Mouse (Mus musculus) limb, embryonic 11.5 days (tissue): ENCODE measurements around the gene Ttll5. TPM values are rescaled to one million over a fixed set of nuclear protein-coding genes. Genes with fewer than 3 reads are reported as not detected.

Experiments used
- ATAC-seq: fragments of 200-750 bp; cut with Nextera tagmentation; 2 replicates; pipeline ENCODE4 v1.8.0; 2017; ENCODE audit warnings: low read depth; ENCODE audit not compliant: insufficient number of reproducible peaks, low FRiP score, low TSS enrichment
- DNase-seq: peaks from one replicate; pipeline ENCODE4 v3.0.0-alpha.2; 2015; ENCODE audit warnings: low spot score
- H3K27ac ChIP-seq: fragments of 300-500 bp; sonication (generic); replicated peaks from 2 replicates; pipeline ENCODE4 v1.5.1; 2014; ENCODE audit warnings: low read depth, mild to moderate bottlenecking, low read length
- H3K27me3 ChIP-seq: fragments of 300-500 bp; sonication (generic); 2 replicates; pipeline ENCODE4 v1.6.1; 2014; ENCODE audit warnings: mild to moderate bottlenecking, low read length, mixed read lengths; ENCODE audit not compliant: control insufficient read depth, insufficient read depth
- H3K36me3 ChIP-seq: fragments of 300-500 bp; sonication (generic); 2 replicates; pipeline ENCODE4 v1.6.1; 2014; ENCODE audit warnings: mild to moderate bottlenecking, low read length, moderate library complexity, mixed read lengths; ENCODE audit not compliant: control insufficient read depth, insufficient read depth
- H3K4me1 ChIP-seq: fragments of 300-500 bp; sonication (generic); 2 replicates; pipeline ENCODE4 v1.6.1; 2014; ENCODE audit warnings: low read length, mixed read lengths; ENCODE audit not compliant: control insufficient read depth, insufficient read depth
- H3K4me2 ChIP-seq: fragments of 300-500 bp; sonication (generic); 2 replicates; pipeline ENCODE4 v1.6.1; 2014; ENCODE audit warnings: low read depth, mild to moderate bottlenecking, moderate library complexity; ENCODE audit not compliant: severe bottlenecking
- H3K4me3 ChIP-seq: fragments of 300-500 bp; sonication (generic); 2 replicates; pipeline ENCODE4 v1.5.1; 2014; ENCODE audit warnings: low read depth, low read length
- H3K9ac ChIP-seq: fragments of 300-500 bp; sonication (generic); 2 replicates; pipeline ENCODE4 v1.6.1; 2014; ENCODE audit warnings: mild to moderate bottlenecking, low read length
- H3K9me3 ChIP-seq: fragments of 300-500 bp; sonication (generic); 2 replicates; pipeline ENCODE4 v1.6.1; 2016; ENCODE audit warnings: low read length; ENCODE audit not compliant: control insufficient read depth
- WGBS: fragments of 180-500 bp; shearing (Covaris S2); extraction: QIAGEN DNeasy Blood & Tissue Kit; methylation state at CpG from one replicate; pipeline ENCODE4 v1.1.7; 2014; 5-methylcytosine and 5-hydroxymethylcytosine counted together
- polyA plus RNA-seq: library from polyadenylated mRNA; unstranded; fragments of >200 nt; fragmentation: Nextera tagmentation; extraction: Ambion mirVana; gene quantifications from 2 replicates; pipeline ENCODE4 v1.2.1, GENCODE M21; 2014

The Ttll5 gene
- polyA plus RNA-seq, 1 experiment from 2014 or later, result 22.4 TPM

DNA sequence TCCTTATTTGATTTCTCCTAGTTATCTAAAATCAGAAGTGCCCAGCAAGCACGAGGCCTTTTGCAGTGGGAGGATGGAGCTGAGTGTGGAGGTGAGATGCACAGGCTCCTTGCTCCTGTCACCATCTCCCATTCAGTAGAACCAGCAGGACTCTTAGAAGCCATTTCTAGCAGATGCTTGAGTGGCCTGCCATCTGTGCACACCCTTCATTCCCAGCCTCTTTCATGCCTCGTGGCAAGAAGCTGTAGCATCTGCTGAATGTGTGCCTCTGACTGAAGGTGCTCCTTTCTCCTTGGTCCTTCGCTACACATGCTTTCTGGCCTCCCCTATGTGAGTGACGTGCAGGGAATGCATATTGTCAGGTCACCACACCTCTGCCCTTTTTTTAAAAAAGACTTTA, 143.9 kb downstream of the Ttll5 start:
- no peak overlapping the region for H3K4me3 ChIP-seq
- no peaks in the 10 kb centered on the region for H3K36me3 ChIP-seq
- H3K27me3 ChIP-seq, result no peaks in the 10 kb centered on the region
- H3K27ac ChIP-seq, result no peak overlapping the region
- ATAC-seq (no peak), DNase-seq (no peak)
- no peak overlapping the region for H3K4me2 ChIP-seq
- no peak overlapping the region for H3K9ac ChIP-seq
- WGBS, result 77% methylated on average over 4 of the region's 4 CpGs
- H3K4me1 ChIP-seq, result peaks cover 5% of the 10 kb centered on the region
- no peaks in the 10 kb centered on the region for H3K9me3 ChIP-seq

DNA sequence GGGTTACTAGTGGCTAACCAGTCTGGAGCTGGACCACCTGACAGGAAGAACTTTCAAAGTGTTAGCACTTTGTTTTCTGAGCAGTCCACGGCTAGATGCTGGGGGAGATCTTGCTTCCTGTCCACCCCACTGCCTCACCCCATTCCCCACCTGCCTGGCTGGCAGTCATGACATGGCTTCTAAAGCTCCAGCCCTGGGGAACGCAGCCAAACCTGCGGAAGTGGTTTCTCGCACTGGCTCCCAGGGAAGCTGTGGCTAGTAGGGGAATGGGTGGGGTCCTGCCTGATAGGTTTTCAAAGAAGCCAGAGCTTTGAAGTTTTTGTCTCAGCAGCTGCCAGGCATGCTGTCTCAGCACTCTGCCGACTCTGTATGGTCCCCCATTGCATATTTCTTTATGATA, 145.1 kb downstream of the Ttll5 start:
- Histone ChIP-seq H3K36me3 (no peaks in the 10 kb centered on the region), H3K4me1 (peaks cover 5% of the 10 kb centered on the region; the same call in 1 of the 2 replicates), H3K4me2 (no peak overlapping the region), H3K27ac (no peak overlapping the region), H3K27me3 (no peaks in the 10 kb centered on the region), H3K9me3 (no peaks in the 10 kb centered on the region), H3K4me3 (no peak overlapping the region), H3K9ac (no peak overlapping the region)
- no peak for ATAC-seq
- no peak for DNase-seq
- WGBS, result 44% methylated on average over 5 of the region's 5 CpGs

DNA sequence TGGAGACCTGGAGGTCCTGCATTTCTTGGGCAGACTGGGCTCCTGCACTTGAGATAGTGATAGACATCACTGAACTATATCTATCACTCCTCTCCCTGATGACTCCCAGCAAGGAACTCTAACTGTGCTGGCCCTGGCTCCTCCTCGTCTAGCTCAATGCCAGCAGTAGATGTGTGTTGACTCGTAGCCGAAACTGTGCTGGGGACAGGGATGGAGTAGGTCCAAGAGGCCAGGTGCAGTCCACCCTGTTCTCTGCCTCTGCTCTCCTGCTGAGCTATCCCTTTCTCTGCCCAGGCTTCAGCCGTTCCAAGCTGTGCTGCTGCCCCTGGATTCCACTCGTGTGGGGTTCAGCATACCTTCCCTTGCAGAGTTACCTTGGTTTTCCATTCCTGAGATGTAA, 145.7 kb downstream of the Ttll5 start:
- WGBS, result 78% methylated on average over 5 of the region's 5 CpGs
- no peaks in the 10 kb centered on the region for H3K9me3 ChIP-seq
- DNase-seq (no peak), ATAC-seq (no peak)
- no peak overlapping the region for H3K4me2 ChIP-seq
- H3K27ac ChIP-seq, result no peak overlapping the region
- no peak overlapping the region for H3K9ac ChIP-seq
- H3K36me3 ChIP-seq, result no peaks in the 10 kb centered on the region
- peaks cover 5% of the 10 kb centered on the region; the same call in 1 of the 2 replicates for H3K4me1 ChIP-seq
- no peak overlapping the region for H3K4me3 ChIP-seq
- no peaks in the 10 kb centered on the region for H3K27me3 ChIP-seq

DNA sequence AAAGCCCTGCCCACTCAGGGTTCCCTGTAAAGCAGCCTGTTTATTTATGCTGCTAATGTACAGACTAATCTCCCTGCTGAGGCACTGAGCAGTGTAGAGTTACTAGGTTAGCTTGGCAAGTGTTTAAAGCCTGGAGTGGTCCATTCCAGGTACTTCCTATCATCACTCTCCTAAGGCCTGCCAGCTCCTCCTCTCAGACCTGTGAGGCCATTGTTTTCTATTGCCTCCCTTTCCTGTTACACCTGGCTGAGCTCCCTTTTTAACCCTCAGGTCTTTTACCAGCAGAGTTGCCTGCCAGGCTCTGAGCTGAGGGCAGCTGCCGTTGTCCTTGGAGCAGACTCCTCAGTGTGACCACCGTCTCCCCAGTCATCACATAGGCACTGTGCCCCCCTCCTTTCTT, 146.3 kb downstream of the Ttll5 start:
- no peaks in the 10 kb centered on the region for H3K36me3 ChIP-seq
- no peaks in the 10 kb centered on the region for H3K27me3 ChIP-seq
- H3K9ac ChIP-seq, result no peak overlapping the region
- DNase-seq (no peak), ATAC-seq (no peak)
- 62% methylated on average over 2 of the region's 2 CpGs for WGBS
- H3K27ac ChIP-seq, result no peak overlapping the region
- no peak overlapping the region for H3K4me2 ChIP-seq
- H3K4me1 ChIP-seq, result peaks cover 5% of the 10 kb centered on the region; the same call in 1 of the 2 replicates
- no peaks in the 10 kb centered on the region for H3K9me3 ChIP-seq
- H3K4me3 ChIP-seq, result no peak overlapping the region

DNA sequence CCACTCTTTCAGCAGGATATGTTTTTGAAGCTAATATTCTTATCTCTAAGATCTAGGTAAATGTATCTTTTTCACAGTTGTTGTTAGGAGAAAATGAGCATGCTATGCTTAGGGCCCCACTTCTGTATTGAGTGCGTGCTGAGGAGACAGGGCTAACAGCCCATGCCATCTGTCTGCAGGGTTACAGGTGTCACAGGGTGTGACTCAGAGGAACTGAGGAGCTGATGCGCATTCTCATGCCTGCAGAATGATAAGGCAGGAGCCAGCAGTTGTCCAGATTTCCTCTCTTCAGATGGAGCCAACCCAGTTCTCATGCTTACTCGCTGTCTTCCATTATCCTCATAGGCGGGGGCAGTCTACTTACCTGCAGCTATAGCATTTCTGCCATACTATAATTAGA, 147.2 kb downstream of the Ttll5 start:
- Histone ChIP-seq H3K4me2 (no peak overlapping the region), H3K27me3 (no peaks in the 10 kb centered on the region), H3K4me3 (no peak overlapping the region), H3K9me3 (no peaks in the 10 kb centered on the region), H3K27ac (no peak overlapping the region), H3K9ac (no peak overlapping the region), H3K36me3 (no peaks in the 10 kb centered on the region), H3K4me1 (peaks cover 5% of the 10 kb centered on the region; the same call in 1 of the 2 replicates)
- 87% methylated on average over 4 of the region's 4 CpGs for WGBS
- no peak for DNase-seq
- no peak for ATAC-seq

DNA sequence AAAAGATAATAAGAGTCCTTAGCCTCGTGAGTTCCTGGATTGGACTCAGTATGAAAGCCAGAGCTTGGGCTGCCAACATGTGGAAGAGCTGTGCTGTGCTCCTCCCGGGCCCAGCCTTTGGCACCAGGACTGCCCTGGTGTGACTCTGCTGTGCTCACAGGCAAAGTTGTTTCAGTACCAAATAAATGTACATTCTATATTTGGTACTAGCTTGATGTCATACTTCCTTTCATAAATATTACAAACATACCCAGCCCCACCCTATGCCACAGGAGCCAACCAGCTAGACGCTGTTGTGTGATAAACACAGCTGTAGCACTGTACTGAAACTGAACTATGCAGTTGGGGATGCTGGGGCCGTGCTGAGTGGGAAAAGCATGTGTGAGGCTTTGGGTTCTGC, 149.1 kb downstream of the Ttll5 start:
- ATAC-seq (no peak), DNase-seq (no peak)
- no peak overlapping the region for H3K4me2 ChIP-seq
- no peak overlapping the region for H3K4me3 ChIP-seq
- H3K4me1 ChIP-seq, result peaks cover 13% of the 10 kb centered on the region
- no peak overlapping the region for H3K9ac ChIP-seq
- H3K27ac ChIP-seq, result no peak overlapping the region
- no peaks in the 10 kb centered on the region for H3K9me3 ChIP-seq
- 84% methylated on average over 4 of the region's 4 CpGs for WGBS
- no peaks in the 10 kb centered on the region for H3K36me3 ChIP-seq
- no peaks in the 10 kb centered on the region for H3K27me3 ChIP-seq

DNA sequence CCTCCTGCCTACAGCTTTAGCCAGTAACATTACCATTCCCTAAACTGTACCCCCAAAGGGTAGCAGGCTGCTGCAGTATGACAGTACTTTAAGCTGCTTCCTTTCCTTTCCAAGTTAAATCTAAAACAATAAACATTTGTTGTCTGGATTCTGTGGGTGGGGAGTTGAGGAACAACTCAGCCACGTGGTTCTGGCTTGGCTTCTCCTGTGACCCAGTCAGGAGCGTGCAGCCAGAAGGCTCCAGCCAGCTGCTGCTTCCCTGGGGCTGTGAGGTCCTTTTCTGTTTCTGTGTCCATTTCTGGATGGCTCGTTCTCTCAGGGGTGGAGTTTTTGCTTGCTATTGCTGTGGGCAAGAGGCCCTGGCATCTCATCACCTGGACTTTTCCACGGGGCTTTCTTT, 149.6 kb downstream of the Ttll5 start:
- DNase-seq, result no peak
- WGBS, result 59% methylated on average over 4 of the region's 4 CpGs
- Histone ChIP-seq H3K27ac (no peak overlapping the region), H3K4me3 (no peak overlapping the region), H3K36me3 (0 out of 2 replicates have a peak, but pooled peaks cover 2% of the 10 kb centered on the region), H3K9ac (no peak overlapping the region), H3K27me3 (no peaks in the 10 kb centered on the region), H3K9me3 (no peaks in the 10 kb centered on the region), H3K4me1 (peaks cover 15% of the 10 kb centered on the region), H3K4me2 (no peak overlapping the region)
- no peak for ATAC-seq

DNA sequence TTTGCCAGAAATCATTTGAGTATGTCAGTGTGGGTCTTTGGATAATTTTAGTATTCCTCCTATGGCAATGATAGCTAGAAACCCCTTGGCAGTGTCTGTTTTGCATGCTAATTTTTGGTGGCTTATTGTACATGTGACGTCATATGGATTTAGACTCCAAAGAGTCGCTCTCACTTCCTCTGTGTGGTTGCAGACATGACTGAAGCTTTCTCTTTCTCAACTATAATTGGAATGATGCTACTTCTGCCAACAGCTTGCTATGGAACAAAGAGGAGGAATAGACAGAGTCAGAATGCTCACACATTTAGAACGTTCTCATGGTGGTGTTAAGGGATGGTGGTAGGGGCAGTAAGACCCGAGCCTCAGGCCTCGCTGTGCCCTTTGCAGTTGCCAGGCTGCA, 155.5 kb downstream of the Ttll5 start:
- no peak overlapping the region for H3K27ac ChIP-seq
- 0 out of 2 replicates have a peak, but pooled peaks cover 2% of the 10 kb centered on the region for H3K36me3 ChIP-seq
- 89% methylated on average over 5 of the region's 5 CpGs for WGBS
- no peak for DNase-seq
- ATAC-seq, result no peak
- H3K4me2 ChIP-seq, result no peak overlapping the region
- no peak overlapping the region for H3K9ac ChIP-seq
- H3K27me3 ChIP-seq, result no peaks in the 10 kb centered on the region
- peaks cover 10% of the 10 kb centered on the region for H3K4me1 ChIP-seq
- no peaks in the 10 kb centered on the region for H3K9me3 ChIP-seq
- no peak overlapping the region for H3K4me3 ChIP-seq

DNA sequence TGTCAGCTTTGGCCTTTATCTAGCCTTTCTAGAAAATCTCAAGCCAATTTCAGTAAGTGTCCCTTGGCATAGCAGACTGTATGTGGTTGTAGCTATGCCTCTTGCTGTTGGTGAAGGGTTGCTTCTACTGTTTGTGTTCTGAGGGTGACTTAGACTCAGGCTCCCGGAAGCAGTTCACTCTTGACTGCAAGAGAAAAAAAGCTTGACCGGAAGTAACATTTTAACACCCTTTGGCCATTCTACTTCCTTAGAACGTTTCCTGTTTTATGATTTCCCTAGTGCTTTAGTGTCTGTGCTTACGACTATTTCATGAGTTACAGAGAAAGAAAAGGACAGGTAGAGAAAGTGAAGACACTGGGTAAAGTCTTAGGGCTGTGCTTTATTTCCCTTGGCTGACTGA, 161.1 kb downstream of the Ttll5 start:
- H3K4me1 ChIP-seq, result peaks cover 10% of the 10 kb centered on the region; the same call in 1 of the 2 replicates
- DNase-seq (no peak), ATAC-seq (no peak)
- no peak overlapping the region for H3K4me3 ChIP-seq
- no peak overlapping the region for H3K27ac ChIP-seq
- no peaks in the 10 kb centered on the region for H3K27me3 ChIP-seq
- 52% methylated on average over 4 of the region's 4 CpGs for WGBS
- H3K9ac ChIP-seq, result no peak overlapping the region
- no peak overlapping the region for H3K4me2 ChIP-seq
- H3K9me3 ChIP-seq, result no peaks in the 10 kb centered on the region
- H3K36me3 ChIP-seq, result no peaks in the 10 kb centered on the region
